Mouse (Mus musculus): ENCODE measurements around the gene Srarp.

Gene Srarp

GRCm38 (mm10) chr4:141389366-141390150, 46.3 kb downstream of the Srarp start:
- DNase-seq (ENCODE audit: low read depth, low spot score), result no peak

GRCm38 (mm10) chr4:141387933-141388332, 48.0 kb downstream of the Srarp start:
- no peak for DNase-seq (ENCODE audit: low read depth, low spot score)

GRCm38 (mm10) chr4:141387093-141387784, 48.7 kb downstream of the Srarp start:
- peak; percentile 35 for DNase-seq (ENCODE audit: low read depth, low spot score)

- DNase-seq (ENCODE audit: low read depth, low spot score), result no peak
These were observed 49.8 kb downstream of the Srarp start for GRCm38 (mm10) chr4:141386150-141386549.

- peak; percentile 62 for DNase-seq (ENCODE audit: low read depth, low spot score)
These were observed 50.6 kb downstream of the Srarp start for GRCm38 (mm10) chr4:141385275-141385674.

Data from skeletal muscle tissue, adult 2 months (tissue).